Comparison of ENCODE assay signal across 8 mouse cellular contexts in the genomic region with DNA sequence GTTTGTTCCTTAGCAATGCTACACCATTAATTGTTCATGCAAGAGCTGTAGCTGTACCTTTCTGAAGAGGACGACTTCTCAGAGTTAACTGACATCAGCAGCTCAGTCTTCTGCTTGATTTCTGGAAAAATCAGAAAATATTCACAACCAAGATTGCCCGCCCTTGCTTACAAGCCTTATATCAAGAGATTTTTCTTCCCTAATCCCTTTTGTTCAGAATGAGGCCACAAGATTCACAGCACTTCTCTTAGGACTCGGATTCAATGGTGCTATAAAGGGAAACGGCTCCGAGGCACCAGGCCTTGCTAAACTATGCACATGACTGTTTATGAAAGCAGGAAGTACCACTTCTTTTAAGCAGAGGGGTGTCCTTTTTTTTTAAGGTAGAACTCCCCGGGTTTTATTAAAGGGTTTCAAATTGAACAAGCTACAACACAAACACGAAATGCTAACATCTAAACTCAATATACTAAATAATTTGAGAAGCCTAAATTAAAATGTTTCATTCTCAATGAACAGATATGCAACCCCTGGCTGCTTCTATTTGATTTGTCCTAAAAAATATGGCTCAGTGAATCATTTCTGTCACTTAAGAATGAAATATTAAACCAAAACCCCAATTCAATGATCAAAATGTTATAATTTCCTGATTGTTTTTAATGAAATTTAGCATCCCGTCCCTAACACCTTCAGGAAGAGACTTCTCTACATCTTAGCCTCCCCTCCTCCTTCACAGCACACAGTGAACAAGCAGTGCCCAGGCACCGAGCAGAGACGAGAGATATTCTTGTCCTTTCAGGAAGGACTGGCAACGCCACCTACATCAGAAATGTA.
DNase-seq lines count a peak whose midpoint lies in the region; ATAC-seq lines count a peak whose summit lies in the region.

No protein-coding gene starts in this region.

- H3K4me3 ChIP-seq in hindbrain, embryonic 16.5 days (ENCODE audit: low read length): peak overlapping the region; percentile 53

- ATAC-seq in hindbrain, embryonic 16.5 days: peak; percentile 88

- H3K36me3 ChIP-seq in hindbrain, embryonic 16.5 days (ENCODE audit: control insufficient read depth, insufficient read depth, low read length): no peaks in the 10 kb centered on the region

- H3K9me3 ChIP-seq in hindbrain, embryonic 16.5 days (ENCODE audit: control insufficient read depth, low read length): no peaks in the 10 kb centered on the region

- H3K27me3 ChIP-seq in hindbrain, embryonic 16.5 days (replicated peaks; ENCODE audit: control insufficient read depth, insufficient read depth, low read length): no peaks in the 10 kb centered on the region

- H3K4me2 ChIP-seq in hindbrain, embryonic 16.5 days (ENCODE audit: low read length): peak overlapping the region; percentile 72

- peak overlapping the region; percentile 65 for H3K9ac ChIP-seq in hindbrain, embryonic 16.5 days (ENCODE audit: low read depth, low read length)

- peak overlapping the region; percentile 81 for H3K27ac ChIP-seq in hindbrain, embryonic 16.5 days (ENCODE audit: low read depth, low read length)

- DNase-seq in adrenal gland, adult (ENCODE audit: inconsistent age in 2 of 2, low spot score in 1 of 2): peak; percentile 65 to 94
- DNase-seq in adrenal gland, adult 8-10 months: no peak
- DNase-seq in cerebellum, postnatal 14 days: peak; percentile 70 to 76
- peak; percentile 25 to 42 for DNase-seq in frontal cortex, postnatal 14 days (ENCODE audit: low spot score in 2 of 2)
- DNase-seq in left cerebral cortex, adult 18-20 months (ENCODE audit: low spot score in 2 of 2): peak; percentile 42 to 49
- DNase-seq in lung, postnatal 36 days: peak; percentile 81
- DNase-seq in right cerebral cortex, adult 2 months (ENCODE audit: low spot score in 2 of 2): peak; percentile 57 to 66

- peaks cover 9% of the 10 kb centered on the region for H3K4me1 ChIP-seq in hindbrain, embryonic 16.5 days (ENCODE audit: control insufficient read depth, insufficient read depth, low read depth, low read length)

- WGBS in hindbrain, embryonic 16.5 days: 11% methylated on average over 11 of the region's 11 CpGs
